Mouse (Mus musculus) macrophage (primary cell): ENCODE measurements at regions not wholly inside any gene's neighbourhood (a gene's known extent, or its start where the extent isn't known, plus 50 kb on each side); places are given as distances from the start of the nearest gene placed in this dataset.

Experiments used
- H3K27ac ChIP-seq: fragments of 350-480 bp; formaldehyde crosslinking; 2 replicates; pipeline ENCODE4 v1.9.0; 2021
- H3K36me3 ChIP-seq: fragments of 350-480 bp; formaldehyde crosslinking; 2 replicates; pipeline ENCODE4 v1.9.0; 2021; ENCODE audit errors: inconsistent target
- H3K4me3 ChIP-seq: fragments of 350-480 bp; formaldehyde crosslinking; 2 replicates; pipeline ENCODE4 v1.9.0; 2021; ENCODE audit errors: inconsistent target
- H3K79me2 ChIP-seq: fragments of 350-480 bp; formaldehyde crosslinking; 2 replicates; pipeline ENCODE4 v1.9.0; 2021; ENCODE audit errors: inconsistent target
- WGBS: methylation state at CpG from one replicate; pipeline ENCODE4 v1.1.7; 2026; ENCODE audit warnings: inconsistent platforms; ENCODE audit not compliant: missing documents; 5-methylcytosine and 5-hydroxymethylcytosine counted together

- Histone ChIP-seq H3K4me3 (no peak overlapping the region), H3K36me3 (no peaks in the 10 kb centered on the region), H3K27ac (no peak overlapping the region), H3K79me2 (no peaks in the 10 kb centered on the region)
- WGBS, result 90% methylated on average over 1 of the region's 1 CpGs
These were observed 120.1 kb upstream of the Rbms1 start for GRCm38 (mm10) chr2:61083100-61083499.

- Histone ChIP-seq H3K36me3 (no peaks in the 10 kb centered on the region), H3K4me3 (no peak overlapping the region), H3K79me2 (no peaks in the 10 kb centered on the region), H3K27ac (no peak overlapping the region)
These were observed 119.6 kb upstream of the Rbms1 start for GRCm38 (mm10) chr2:61082640-61083039.

- Histone ChIP-seq H3K79me2 (no peaks in the 10 kb centered on the region), H3K27ac (no peak overlapping the region), H3K4me3 (no peak overlapping the region), H3K36me3 (no peaks in the 10 kb centered on the region)
- 71% methylated on average over 4 of the region's 4 CpGs for WGBS
These were observed 117.0 kb upstream of the Rbms1 start for GRCm38 (mm10) chr2:61080006-61080405.

GRCm38 (mm10) chr2:61071025-61071424 is 108.0 kb upstream of the Rbms1 start:
- no peak overlapping the region for H3K4me3 ChIP-seq
- no peaks in the 10 kb centered on the region for H3K36me3 ChIP-seq
- H3K79me2 ChIP-seq, result no peaks in the 10 kb centered on the region
- H3K27ac ChIP-seq, result no peak overlapping the region
- 44% methylated on average over 3 of the region's 3 CpGs for WGBS

- Histone ChIP-seq H3K4me3 (no peak overlapping the region), H3K27ac (no peak overlapping the region), H3K79me2 (no peaks in the 10 kb centered on the region), H3K36me3 (no peaks in the 10 kb centered on the region)
- 96% methylated on average over 2 of the region's 2 CpGs for WGBS
These were observed 104.9 kb upstream of the Rbms1 start for GRCm38 (mm10) chr2:61067877-61068276.

DNA sequence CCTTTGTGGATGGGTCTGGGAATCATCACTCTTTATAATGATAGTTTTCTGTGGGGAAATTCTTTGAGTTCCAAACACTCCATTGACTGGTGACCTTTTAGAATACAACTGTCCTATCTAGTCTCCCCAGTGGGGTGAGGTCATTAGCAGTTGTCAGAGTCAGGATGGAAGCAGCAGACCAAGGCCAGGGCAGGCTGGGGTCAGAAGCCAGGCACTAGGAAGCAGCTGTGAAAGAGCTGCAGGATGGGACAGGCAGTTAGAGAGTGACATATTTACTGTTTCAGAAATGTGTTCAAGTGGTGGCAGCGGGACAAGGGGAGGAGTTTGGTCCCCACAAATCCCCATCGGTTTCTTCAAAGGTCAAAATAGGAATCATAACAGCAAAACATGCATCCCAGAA is 99.1 kb upstream of the Rbms1 start:
- Histone ChIP-seq H3K79me2 (no peaks in the 10 kb centered on the region), H3K36me3 (no peaks in the 10 kb centered on the region), H3K4me3 (no peak overlapping the region), H3K27ac (no peak overlapping the region)
- WGBS, result 59% methylated on average over 2 of the region's 2 CpGs

- 86% methylated on average over 1 of the region's 1 CpGs for WGBS
- no peaks in the 10 kb centered on the region for H3K36me3 ChIP-seq
These were observed 97.9 kb upstream of the Rbms1 start for GRCm38 (mm10) chr2:61060906-61061305.

DNA sequence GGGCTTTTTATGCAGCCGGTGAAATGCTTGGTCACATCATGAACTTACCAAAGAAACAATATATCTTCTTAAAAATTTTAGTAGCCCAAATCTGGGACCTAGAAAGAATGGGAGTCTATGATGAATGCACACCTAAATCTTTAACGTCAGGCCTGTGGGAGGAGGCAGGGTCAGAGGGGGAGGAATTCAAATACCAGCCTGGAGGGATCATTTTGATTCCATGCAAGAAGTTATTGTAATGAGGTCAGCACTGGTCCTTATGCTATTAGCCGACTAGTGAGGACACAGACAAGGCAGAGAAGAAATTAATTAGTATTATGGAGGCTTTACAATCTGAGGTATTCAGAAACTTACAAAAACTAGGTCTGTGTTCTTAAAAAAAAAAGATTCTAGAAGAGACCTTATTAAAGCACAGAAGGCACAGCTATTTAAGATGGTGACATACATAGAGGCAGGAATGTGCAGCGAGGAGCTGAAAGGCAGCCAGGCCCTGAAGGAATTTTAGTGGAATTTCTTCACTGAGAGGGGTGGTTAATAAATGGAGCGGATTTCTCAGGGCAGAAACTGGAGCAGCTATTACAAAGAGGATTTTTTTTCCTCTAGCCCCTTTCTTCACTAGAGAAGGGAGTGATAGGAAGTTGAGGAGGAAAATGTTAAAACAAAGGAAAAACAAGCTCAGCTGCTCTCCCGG is 95.7 kb upstream of the Rbms1 start:
- 83% methylated on average over 6 of the region's 6 CpGs for WGBS
- H3K4me3 ChIP-seq, result no peak overlapping the region
- H3K27ac ChIP-seq, result no peak overlapping the region
- H3K79me2 ChIP-seq, result no peaks in the 10 kb centered on the region
- H3K36me3 ChIP-seq, result no peaks in the 10 kb centered on the region

More at GRCm38 (mm10) chr2:61060906-61061305, 97.9 kb upstream of the Rbms1 start:
- H3K27ac ChIP-seq, result no peak overlapping the region
- no peaks in the 10 kb centered on the region for H3K79me2 ChIP-seq
- no peak overlapping the region for H3K4me3 ChIP-seq

DNA sequence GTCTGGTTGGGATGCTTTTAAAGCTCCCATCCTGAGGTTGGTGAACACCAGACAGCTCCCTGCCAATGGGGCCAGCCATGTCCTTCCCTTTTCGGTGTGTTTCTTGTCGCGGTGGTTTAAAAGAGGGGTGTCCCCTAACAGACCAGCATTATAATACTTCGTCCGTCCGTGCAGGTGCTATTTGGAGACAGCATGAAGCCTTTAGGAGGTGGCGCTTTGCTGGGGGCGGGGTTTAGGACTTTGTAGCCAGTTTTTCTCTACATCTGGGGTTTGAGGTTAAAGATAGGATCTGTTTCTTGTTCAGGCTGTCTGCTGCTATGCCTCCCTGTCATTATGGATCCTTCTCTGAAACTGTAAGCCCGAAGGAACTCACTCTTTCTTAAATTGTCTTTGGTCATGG is 89.3 kb upstream of the Rbms1 start:
- Histone ChIP-seq H3K4me3 (no peak overlapping the region), H3K36me3 (no peaks in the 10 kb centered on the region)
- WGBS, result 61% methylated on average over 9 of the region's 9 CpGs

DNA sequence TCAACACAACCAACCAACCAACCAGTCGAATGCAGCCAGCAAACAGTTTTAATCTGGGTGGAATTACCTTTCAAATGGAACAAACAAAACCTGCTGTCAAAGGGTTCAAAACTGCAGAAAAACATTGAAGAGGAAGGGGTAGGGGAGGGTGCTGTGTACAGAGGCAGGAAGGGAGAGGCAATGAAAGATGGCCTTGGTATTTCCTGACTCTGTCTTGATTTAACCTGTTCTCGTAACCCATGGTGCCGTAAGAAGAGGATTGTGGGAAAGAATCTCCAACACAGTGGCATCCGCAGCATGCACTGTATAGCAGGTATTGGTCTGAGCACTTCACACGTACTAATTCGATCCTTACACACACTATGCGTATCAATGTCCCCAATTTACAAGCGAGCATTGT is 88.8 kb upstream of the Rbms1 start:
- H3K4me3 ChIP-seq, result no peak overlapping the region
- no peaks in the 10 kb centered on the region for H3K36me3 ChIP-seq
- no peak overlapping the region for H3K27ac ChIP-seq
- H3K79me2 ChIP-seq, result no peaks in the 10 kb centered on the region
- WGBS, result 87% methylated on average over 7 of the region's 8 CpGs

More for the DNA sequence above, 89.3 kb upstream of the Rbms1 start:
- no peaks in the 10 kb centered on the region for H3K79me2 ChIP-seq
- no peak overlapping the region for H3K27ac ChIP-seq

DNA sequence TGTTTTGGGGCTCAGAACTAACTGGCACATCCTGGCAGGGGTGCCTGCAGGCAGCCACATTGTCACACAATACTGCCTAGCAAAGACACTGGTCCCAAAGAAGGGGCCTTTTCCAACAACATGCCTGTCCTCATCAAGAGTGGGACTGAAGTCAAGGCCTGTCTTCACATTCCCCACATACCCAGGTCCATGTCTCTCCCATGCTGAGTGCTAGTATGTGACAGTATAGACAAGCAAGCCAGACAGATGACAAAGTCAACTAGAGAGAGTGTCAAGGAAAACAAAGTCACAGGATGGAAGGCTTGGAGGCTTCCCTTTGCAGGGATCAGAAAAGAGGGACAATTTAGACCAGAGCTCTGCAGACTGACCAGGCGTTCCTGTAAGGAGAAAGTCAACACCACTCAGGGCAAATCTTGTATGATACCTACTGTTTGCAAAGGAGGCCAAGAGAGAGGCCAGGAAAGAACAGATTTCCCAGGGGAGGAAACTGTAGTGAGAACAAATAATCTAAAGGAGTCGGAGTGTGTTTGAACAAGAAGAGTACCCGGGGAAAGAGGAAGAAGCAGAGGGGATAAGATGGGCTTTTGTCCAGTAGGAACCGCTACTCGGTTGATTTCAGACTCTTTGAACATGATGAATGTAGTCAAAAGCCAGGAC is 83.2 kb upstream of the Rbms1 start:
- Histone ChIP-seq H3K4me3 (no peak overlapping the region), H3K79me2 (no peaks in the 10 kb centered on the region), H3K36me3 (no peaks in the 10 kb centered on the region), H3K27ac (no peak overlapping the region)
- 70% methylated on average over 4 of the region's 5 CpGs for WGBS

GRCm38 (mm10) chr2:61045467-61045866 is 82.5 kb upstream of the Rbms1 start:
- Histone ChIP-seq H3K36me3 (no peaks in the 10 kb centered on the region), H3K79me2 (no peaks in the 10 kb centered on the region), H3K27ac (no peak overlapping the region), H3K4me3 (no peak overlapping the region)
- 96% methylated on average over 6 of the region's 6 CpGs for WGBS

GRCm38 (mm10) chr2:61032920-61033319 is 69.9 kb upstream of the Rbms1 start:
- 100% methylated on average over 1 of the region's 1 CpGs for WGBS
- no peak overlapping the region for H3K27ac ChIP-seq
- no peaks in the 10 kb centered on the region for H3K36me3 ChIP-seq
- no peaks in the 10 kb centered on the region for H3K79me2 ChIP-seq
- no peak overlapping the region for H3K4me3 ChIP-seq

GRCm38 (mm10) chr2:61029706-61030105 is 66.7 kb upstream of the Rbms1 start:
- H3K36me3 ChIP-seq, result no peaks in the 10 kb centered on the region
- H3K79me2 ChIP-seq, result no peaks in the 10 kb centered on the region
- H3K27ac ChIP-seq, result no peak overlapping the region
- 95% methylated on average over 2 of the region's 2 CpGs for WGBS
- H3K4me3 ChIP-seq, result no peak overlapping the region

DNA sequence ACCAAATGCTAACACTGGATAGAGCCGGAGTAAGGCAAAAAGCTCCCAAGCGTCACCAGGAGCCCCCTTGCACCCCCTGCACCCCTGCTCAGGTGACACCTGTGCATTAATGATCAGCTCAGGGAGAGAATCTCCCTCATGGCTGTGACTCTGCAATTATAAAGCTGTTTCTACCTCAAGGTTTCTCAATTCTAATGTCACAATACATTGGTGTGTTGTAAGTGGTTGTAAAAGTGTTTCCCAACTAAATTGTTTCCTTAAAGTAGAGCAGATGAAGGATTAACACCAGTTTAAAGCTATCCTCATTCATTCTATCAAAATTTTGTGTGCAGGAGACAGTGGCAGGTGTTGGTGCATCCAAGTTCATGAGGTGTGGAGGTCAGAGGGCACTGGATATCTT is 65.6 kb upstream of the Rbms1 start:
- WGBS, result 63% methylated on average over 2 of the region's 2 CpGs
- no peaks in the 10 kb centered on the region for H3K36me3 ChIP-seq
- no peak overlapping the region for H3K27ac ChIP-seq
- H3K4me3 ChIP-seq, result no peak overlapping the region
- H3K79me2 ChIP-seq, result no peaks in the 10 kb centered on the region

DNA sequence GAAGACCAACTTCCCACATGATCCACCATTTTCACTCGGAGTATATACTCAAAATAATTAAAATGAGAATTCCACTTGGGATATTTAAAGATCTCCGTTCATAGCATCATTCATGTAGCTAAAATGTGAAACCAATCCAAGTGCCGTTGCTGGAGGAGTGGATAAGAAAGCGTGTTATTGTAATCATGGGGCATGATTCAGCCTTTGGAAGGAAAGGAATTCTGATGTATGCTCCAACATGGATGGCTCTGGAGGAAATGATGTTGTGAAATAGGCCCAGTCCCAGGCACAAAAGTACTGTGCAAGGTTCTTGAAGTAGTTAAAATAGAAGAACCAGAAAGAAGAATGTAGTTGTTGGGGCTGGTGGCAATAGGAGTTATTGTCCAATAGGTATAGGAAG is 64.7 kb upstream of the Rbms1 start:
- H3K27ac ChIP-seq, result no peak overlapping the region
- 87% methylated on average over 4 of the region's 4 CpGs for WGBS

More for the DNA sequence above, 64.7 kb upstream of the Rbms1 start:
- H3K79me2 ChIP-seq, result no peaks in the 10 kb centered on the region
- no peak overlapping the region for H3K4me3 ChIP-seq
- H3K36me3 ChIP-seq, result no peaks in the 10 kb centered on the region
